Mouse (Mus musculus) brown adipose tissue, adult 24 weeks (tissue): ENCODE results near the gene Pirt. TPM values are rescaled to one million over a fixed set of nuclear protein-coding genes. Genes with fewer than 3 reads are reported as not detected.

Experiments used
- H3K27ac ChIP-seq: fragments of 200-500 bp; replicated peaks from 2 replicates; pipeline ENCODE4 v1.5.1; 2012; ENCODE audit warnings: low read depth, mild to moderate bottlenecking, low read length
- H3K4me1 ChIP-seq: fragments of 200-500 bp; 2 replicates; pipeline ENCODE4 v1.6.1; 2012; ENCODE audit warnings: low read length, mixed read lengths; ENCODE audit not compliant: control insufficient read depth, insufficient read depth, insufficient read length
- H3K4me3 ChIP-seq: fragments of 200-500 bp; 2 replicates; pipeline ENCODE4 v1.5.1; 2012; ENCODE audit warnings: low read depth, mild to moderate bottlenecking, low read length, moderate library complexity; ENCODE audit not compliant: insufficient read depth
- polyA plus RNA-seq: library from polyadenylated mRNA; stranded (reverse); fragments of >200 nt; gene quantifications from 2 replicates; pipeline ENCODE4 v1.2.4, GENCODE M21; 2012; ENCODE audit not compliant: missing spikeins, insufficient read depth, insufficient read length

Gene Pirt
- polyA plus RNA-seq, 1 experiment, result not detected

DNA sequence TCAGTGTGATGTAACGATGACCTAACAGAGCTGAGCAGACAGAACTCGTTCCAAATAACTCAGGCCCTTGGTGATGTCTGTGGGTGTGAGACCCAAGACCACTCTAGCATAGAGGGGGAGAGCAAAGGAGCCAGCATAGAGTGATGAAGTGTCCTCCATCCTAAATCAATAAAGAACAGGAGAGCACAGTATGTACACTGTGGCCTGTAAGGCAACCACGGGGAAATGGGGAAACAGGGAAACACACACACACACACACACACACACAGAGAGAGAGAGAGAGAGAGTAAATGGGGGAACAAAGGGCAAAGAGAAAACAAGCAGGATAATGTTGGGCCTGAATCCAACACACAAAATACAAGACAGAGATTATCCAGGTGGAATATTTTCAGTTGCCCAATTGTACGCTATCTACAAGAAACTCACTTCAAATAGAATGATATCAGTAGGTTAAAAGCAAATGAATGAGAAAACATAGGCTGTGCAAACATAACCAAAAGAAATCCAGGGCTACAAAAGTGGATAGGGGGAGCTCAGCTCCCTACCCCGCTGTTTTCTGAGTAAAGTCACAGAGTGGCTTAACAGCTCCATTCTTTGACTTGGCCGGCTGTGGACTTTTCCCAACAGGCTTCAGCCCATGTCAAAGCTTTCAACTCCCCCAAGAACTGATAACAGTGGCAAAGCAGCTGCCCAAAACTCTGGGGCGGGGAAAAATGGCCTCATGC, 64.0 kb downstream of the Pirt start:
- H3K4me3 ChIP-seq, result no peak overlapping the region
- no peaks in the 10 kb centered on the region for H3K4me1 ChIP-seq
- no peak overlapping the region for H3K27ac ChIP-seq

Other genes with a start within 250 kb of the Pirt start
- not detected in 2 replicates for gene Tmem238l, start 44.7 kb downstream of the Pirt start, polyA plus RNA-seq
- 7.6 and 7.8 TPM in 2 replicates for gene Tmem220, start 113.2 kb downstream of the Pirt start, polyA plus RNA-seq
- 17.9 and 26.9 TPM in 2 replicates for gene Adprm, start 140.6 kb downstream of the Pirt start, polyA plus RNA-seq
- gene Sco1, start 140.7 kb downstream of the Pirt start, polyA plus RNA-seq, result 26.2 and 32.8 TPM in 2 replicates
- gene Myh3, start 166.3 kb downstream of the Pirt start, polyA plus RNA-seq, result not detected in 2 replicates